Mouse (Mus musculus): ENCODE data around the gene Rps6ka2.
A peak's percentile ranks its signal among the peaks of the same experiment; 100 is the strongest.
"Not testable (repeated sequence)": the region's sequence is repeated elsewhere in the genome, so short reads cannot be mapped to it uniquely, and the experiment has no call there.

The Rps6ka2 gene

GRCm38 (mm10) chr17:7270506-7270905 lies 100.6 kb downstream of the Rps6ka2 start:
- DNase-seq (ENCODE audit: low spot score): peak; percentile 27

GRCm38 (mm10) chr17:7271522-7272134 lies 101.7 kb downstream of the Rps6ka2 start:
- DNase-seq (ENCODE audit: low spot score): no peak

- no peak for DNase-seq (ENCODE audit: low spot score)
Observed at GRCm38 (mm10) chr17:7273054-7273453, 103.1 kb downstream of the Rps6ka2 start.

GRCm38 (mm10) chr17:7273785-7274184 lies 103.9 kb downstream of the Rps6ka2 start:
- no peak for DNase-seq (ENCODE audit: low spot score)

- DNase-seq (ENCODE audit: low spot score): no peak
Observed at GRCm38 (mm10) chr17:7278702-7279242, 108.9 kb downstream of the Rps6ka2 start.

- no peak for DNase-seq (ENCODE audit: low spot score)
Observed at GRCm38 (mm10) chr17:7279251-7279650, 109.3 kb downstream of the Rps6ka2 start.

GRCm38 (mm10) chr17:7284297-7284910 lies 114.5 kb downstream of the Rps6ka2 start:
- no peak for DNase-seq (ENCODE audit: low spot score)

GRCm38 (mm10) chr17:7285292-7285691 lies 115.4 kb downstream of the Rps6ka2 start:
- DNase-seq (ENCODE audit: low spot score): peak; percentile 29

- no peak for DNase-seq (ENCODE audit: low spot score)
Observed at GRCm38 (mm10) chr17:7286422-7287050, 116.6 kb downstream of the Rps6ka2 start.

GRCm38 (mm10) chr17:7292012-7292684 lies 122.2 kb downstream of the Rps6ka2 start:
- no peak for DNase-seq (ENCODE audit: low spot score)

GRCm38 (mm10) chr17:7306278-7307196 lies 136.6 kb downstream of the Rps6ka2 start:
- DNase-seq (ENCODE audit: low spot score): peak; percentile 5

- DNase-seq (ENCODE audit: low spot score): not testable (repeated sequence)
Observed at GRCm38 (mm10) chr17:7315693-7316382, 145.9 kb downstream of the Rps6ka2 start.

- not testable (repeated sequence) for DNase-seq (ENCODE audit: low spot score)
Observed at GRCm38 (mm10) chr17:7319789-7320188, 149.9 kb downstream of the Rps6ka2 start.

GRCm38 (mm10) chr17:7324346-7324745 lies 154.4 kb downstream of the Rps6ka2 start, which contains the start of gene Tcp10a:
TSS of gene Tcp10a (plus strand) at chr17:7324646.
- not testable (repeated sequence) for DNase-seq (ENCODE audit: low spot score)

GRCm38 (mm10) chr17:7326415-7326814 lies 156.5 kb downstream of the Rps6ka2 start:
- DNase-seq (ENCODE audit: low spot score): not testable (repeated sequence)

- not testable (repeated sequence) for DNase-seq (ENCODE audit: low spot score)
Observed at GRCm38 (mm10) chr17:7332745-7333144, 162.8 kb downstream of the Rps6ka2 start.

GRCm38 (mm10) chr17:7337381-7337780 lies 167.5 kb downstream of the Rps6ka2 start:
- DNase-seq (ENCODE audit: low spot score): not testable (repeated sequence)

- DNase-seq (ENCODE audit: low spot score): not testable (repeated sequence)
Observed at GRCm38 (mm10) chr17:7348765-7349164, 178.8 kb downstream of the Rps6ka2 start.

GRCm38 (mm10) chr17:7352596-7352995 lies 182.7 kb downstream of the Rps6ka2 start, which contains the start of gene Ttll2:
TSS of gene Ttll2 (minus strand) at chr17:7352696.
- DNase-seq (ENCODE audit: low spot score): not testable (repeated sequence)
